Mouse (Mus musculus) hindbrain, embryonic 15.5 days (tissue): ENCODE measurements at regions not wholly inside any gene's neighbourhood (a gene's known extent, or its start where the extent isn't known, plus 50 kb on each side); places are given as distances from the start of the nearest gene placed in this dataset.

Experiments used
- ATAC-seq: fragments of 200-750 bp; cut with Nextera tagmentation; 2 replicates; pipeline ENCODE4 v1.8.0; 2017; ENCODE audit warnings: low read depth, moderate number of reproducible peaks, moderate TSS enrichment; ENCODE audit not compliant: low FRiP score
- H3K27ac ChIP-seq: fragments of 300-500 bp; sonication (generic); replicated peaks from 2 replicates; pipeline ENCODE4 v1.5.1; 2015; ENCODE audit warnings: mild to moderate bottlenecking, inconsistent platforms
- H3K27me3 ChIP-seq: fragments of 300-500 bp; sonication (generic); 2 replicates; pipeline ENCODE4 v1.6.1; 2015; ENCODE audit warnings: control low read depth, inconsistent platforms
- H3K36me3 ChIP-seq: fragments of 300-500 bp; sonication (generic); 2 replicates; pipeline ENCODE4 v1.6.1; 2015; ENCODE audit warnings: control low read depth, inconsistent platforms
- H3K4me1 ChIP-seq: fragments of 300-500 bp; sonication (generic); replicated peaks from 2 replicates; pipeline ENCODE4 v1.6.1; 2015; ENCODE audit warnings: control low read depth, inconsistent platforms
- H3K4me2 ChIP-seq: fragments of 300-500 bp; sonication (generic); 2 replicates; pipeline ENCODE4 v1.6.1; 2015; ENCODE audit warnings: moderate library complexity, mild to moderate bottlenecking, inconsistent platforms
- H3K4me3 ChIP-seq: fragments of 300-500 bp; sonication (generic); 2 replicates; pipeline ENCODE4 v1.5.1; 2015; ENCODE audit warnings: mild to moderate bottlenecking, inconsistent platforms
- H3K9ac ChIP-seq: fragments of 300-500 bp; sonication (generic); 2 replicates; pipeline ENCODE4 v1.6.1; 2015; ENCODE audit warnings: inconsistent platforms
- H3K9me3 ChIP-seq: fragments of 300-500 bp; sonication (generic); 2 replicates; pipeline ENCODE4 v1.6.1; 2016; ENCODE audit warnings: control low read depth, inconsistent platforms
- WGBS: fragments of 180-500 bp; shearing (Covaris S2); methylation state at CpG from one replicate; pipeline ENCODE4 v1.1.7; 2015; 5-methylcytosine and 5-hydroxymethylcytosine counted together

GRCm38 (mm10) chr12:26872466-26872865 lies 403.5 kb downstream of the Cmpk2 start:
- Histone ChIP-seq H3K9ac (no peak overlapping the region), H3K4me1 (peaks cover 3% of the 10 kb centered on the region), H3K4me2 (no peak overlapping the region), H3K36me3 (no peaks in the 10 kb centered on the region), H3K4me3 (no peak overlapping the region), H3K27ac (no peak overlapping the region), H3K9me3 (no peaks in the 10 kb centered on the region), H3K27me3 (no peaks in the 10 kb centered on the region)
- ATAC-seq: no peak
- WGBS: 36% methylated on average over 3 of the region's 3 CpGs

GRCm38 (mm10) chr12:26867731-26868130 lies 398.7 kb downstream of the Cmpk2 start:
- H3K27ac ChIP-seq: no peak overlapping the region
- H3K27me3 ChIP-seq: no peaks in the 10 kb centered on the region
- no peak overlapping the region for H3K9ac ChIP-seq
- no peak for ATAC-seq
- 58% methylated on average over 6 of the region's 6 CpGs for WGBS
- no peaks in the 10 kb centered on the region for H3K36me3 ChIP-seq
- H3K4me2 ChIP-seq: no peak overlapping the region
- H3K9me3 ChIP-seq: no peaks in the 10 kb centered on the region
- no peaks in the 10 kb centered on the region for H3K4me1 ChIP-seq
- H3K4me3 ChIP-seq: no peak overlapping the region

GRCm38 (mm10) chr12:26855091-26855516 lies 386.1 kb downstream of the Cmpk2 start:
- WGBS: 18% methylated on average over 1 of the region's 1 CpGs
- ATAC-seq: peak; percentile 83

GRCm38 (mm10) chr12:26844917-26845316 lies 375.9 kb downstream of the Cmpk2 start:
- H3K9me3 ChIP-seq: no peaks in the 10 kb centered on the region
- WGBS: 42% methylated on average over 12 of the region's 12 CpGs

More at GRCm38 (mm10) chr12:26855091-26855516, 386.1 kb downstream of the Cmpk2 start:
- H3K36me3 ChIP-seq: no peaks in the 10 kb centered on the region
- H3K4me2 ChIP-seq: no peak overlapping the region
- H3K9me3 ChIP-seq: 0 out of 2 replicates have a peak, but pooled peaks cover 7% of the 10 kb centered on the region
- 0 out of 2 replicates have a peak, but pooled peaks cover 5% of the 10 kb centered on the region for H3K4me1 ChIP-seq
- no peaks in the 10 kb centered on the region for H3K27me3 ChIP-seq
- 0 out of 2 replicates have a peak overlapping the region, but pooled peaks have one; percentile 38 for H3K27ac ChIP-seq
- no peak overlapping the region for H3K9ac ChIP-seq
- H3K4me3 ChIP-seq: no peak overlapping the region

GRCm38 (mm10) chr12:26842696-26843095 lies 373.7 kb downstream of the Cmpk2 start:
- Histone ChIP-seq H3K9me3 (no peaks in the 10 kb centered on the region), H3K4me2 (no peak overlapping the region), H3K27ac (no peak overlapping the region; the same call in 1 of the 2 replicates), H3K4me3 (no peak overlapping the region), H3K36me3 (no peaks in the 10 kb centered on the region), H3K27me3 (no peaks in the 10 kb centered on the region), H3K4me1 (0 out of 2 replicates have a peak, but pooled peaks cover 5% of the 10 kb centered on the region), H3K9ac (no peak overlapping the region)
- WGBS: 27% methylated on average over 5 of the region's 5 CpGs
- ATAC-seq: no peak

More at GRCm38 (mm10) chr12:26844917-26845316, 375.9 kb downstream of the Cmpk2 start:
- ATAC-seq: no peak
- no peak overlapping the region for H3K4me3 ChIP-seq
- no peaks in the 10 kb centered on the region for H3K27me3 ChIP-seq
- H3K4me1 ChIP-seq: 0 out of 2 replicates have a peak, but pooled peaks cover 5% of the 10 kb centered on the region
- H3K27ac ChIP-seq: no peak overlapping the region
- no peak overlapping the region for H3K4me2 ChIP-seq
- no peaks in the 10 kb centered on the region for H3K36me3 ChIP-seq
- H3K9ac ChIP-seq: no peak overlapping the region

GRCm38 (mm10) chr12:26821257-26821968 lies 352.4 kb downstream of the Cmpk2 start:
- 0 out of 2 replicates have a peak, but pooled peaks have one; percentile 61 for ATAC-seq
- no peak overlapping the region for H3K27ac ChIP-seq

GRCm38 (mm10) chr12:26817866-26818265 lies 348.9 kb downstream of the Cmpk2 start:
- Histone ChIP-seq H3K9me3 (no peaks in the 10 kb centered on the region), H3K36me3 (no peaks in the 10 kb centered on the region), H3K4me3 (no peak overlapping the region), H3K27me3 (no peaks in the 10 kb centered on the region), H3K4me2 (no peak overlapping the region), H3K27ac (no peak overlapping the region), H3K4me1 (peaks cover 6% of the 10 kb centered on the region; the same call in 1 of the 2 replicates), H3K9ac (no peak overlapping the region)
- 69% methylated on average over 3 of the region's 3 CpGs for WGBS
- no peak for ATAC-seq

More at GRCm38 (mm10) chr12:26821257-26821968, 352.4 kb downstream of the Cmpk2 start:
- Histone ChIP-seq H3K4me3 (no peak overlapping the region), H3K9me3 (no peaks in the 10 kb centered on the region), H3K9ac (no peak overlapping the region), H3K27me3 (no peaks in the 10 kb centered on the region), H3K36me3 (no peaks in the 10 kb centered on the region), H3K4me1 (peaks cover 6% of the 10 kb centered on the region; the same call in 1 of the 2 replicates), H3K4me2 (no peak overlapping the region)
- 46% methylated on average over 3 of the region's 3 CpGs for WGBS

GRCm38 (mm10) chr12:26815771-26816170 lies 346.8 kb downstream of the Cmpk2 start:
- Histone ChIP-seq H3K9me3 (no peaks in the 10 kb centered on the region), H3K27ac (no peak overlapping the region), H3K4me3 (no peak overlapping the region), H3K27me3 (no peaks in the 10 kb centered on the region), H3K36me3 (no peaks in the 10 kb centered on the region), H3K9ac (no peak overlapping the region), H3K4me2 (no peak overlapping the region), H3K4me1 (0 out of 2 replicates have a peak, but pooled peaks cover under 1% of the 10 kb centered on the region)
- 86% methylated on average over 8 of the region's 8 CpGs for WGBS
- ATAC-seq: no peak

- Histone ChIP-seq H3K9me3 (no peaks in the 10 kb centered on the region), H3K4me1 (peaks cover 3% of the 10 kb centered on the region; the same call in 1 of the 2 replicates), H3K27me3 (no peaks in the 10 kb centered on the region), H3K36me3 (no peaks in the 10 kb centered on the region), H3K4me2 (no peak overlapping the region), H3K9ac (no peak overlapping the region), H3K4me3 (no peak overlapping the region), H3K27ac (no peak overlapping the region)
- no peak for ATAC-seq
- 87% methylated on average over 5 of the region's 5 CpGs for WGBS
These were observed 341.7 kb downstream of the Cmpk2 start for GRCm38 (mm10) chr12:26810565-26811177.

- no peaks in the 10 kb centered on the region for H3K27me3 ChIP-seq
- H3K27ac ChIP-seq: no peak overlapping the region
- no peak overlapping the region for H3K4me3 ChIP-seq
- no peaks in the 10 kb centered on the region for H3K36me3 ChIP-seq
- no peaks in the 10 kb centered on the region for H3K9me3 ChIP-seq
- H3K4me2 ChIP-seq: no peak overlapping the region
- no peak for ATAC-seq
- no peak overlapping the region for H3K9ac ChIP-seq
- 9% methylated on average over 4 of the region's 4 CpGs for WGBS
- peaks cover 3% of the 10 kb centered on the region; the same call in 1 of the 2 replicates for H3K4me1 ChIP-seq
These were observed 340.7 kb downstream of the Cmpk2 start for GRCm38 (mm10) chr12:26809670-26810069.

- H3K27me3 ChIP-seq: no peaks in the 10 kb centered on the region
- H3K36me3 ChIP-seq: no peaks in the 10 kb centered on the region
- no peak overlapping the region for H3K9ac ChIP-seq
- WGBS: 21% methylated on average over 5 of the region's 5 CpGs
- H3K4me2 ChIP-seq: no peak overlapping the region
- no peak overlapping the region for H3K4me3 ChIP-seq
- H3K9me3 ChIP-seq: no peaks in the 10 kb centered on the region
- peak; percentile 80 for ATAC-seq
- peaks cover 6% of the 10 kb centered on the region for H3K4me1 ChIP-seq
- peak overlapping the region; percentile 42; the same call in 1 of the 2 replicates for H3K27ac ChIP-seq
These were observed 333.5 kb downstream of the Cmpk2 start for GRCm38 (mm10) chr12:26802542-26802941.

GRCm38 (mm10) chr12:26799310-26799709 lies 330.3 kb downstream of the Cmpk2 start:
- Histone ChIP-seq H3K27ac (no peak overlapping the region), H3K4me2 (no peak overlapping the region), H3K27me3 (no peaks in the 10 kb centered on the region), H3K9me3 (no peaks in the 10 kb centered on the region), H3K4me3 (no peak overlapping the region), H3K4me1 (peaks cover 11% of the 10 kb centered on the region), H3K9ac (no peak overlapping the region), H3K36me3 (no peaks in the 10 kb centered on the region)
- ATAC-seq: peak; percentile 46; the same call in 1 of the 2 replicates
- 47% methylated on average over 6 of the region's 6 CpGs for WGBS
